Mouse (Mus musculus) spleen, postnatal 36 days (tissue): ENCODE measurements around the gene Rapgef4.

ENCODE experiments used
- DNase-seq, 2 experiments: peaks; one replicate each; pipeline ENCODE4 v3.0.0; 2022; ENCODE audit warnings: low spot score in 2 of 2, mixed read lengths in 1 of 2

Rapgef4 gene

GRCm38 (mm10) chr2:72269651-72270341, 288.8 kb downstream of the Rapgef4 start:
- no peak for DNase-seq

GRCm38 (mm10) chr2:72278247-72278873, 297.3 kb downstream of the Rapgef4 start:
- DNase-seq, result no peak

GRCm38 (mm10) chr2:72280524-72280923, 299.5 kb downstream of the Rapgef4 start:
- DNase-seq, result no peak

- peak; percentile 8 to 24 for DNase-seq
These were observed 300.9 kb downstream of the Rapgef4 start for GRCm38 (mm10) chr2:72281971-72282370.

GRCm38 (mm10) chr2:72282733-72283132, 301.7 kb downstream of the Rapgef4 start:
- DNase-seq, result no peak

GRCm38 (mm10) chr2:72284689-72285088, 303.6 kb downstream of the Rapgef4 start:
- no peak for DNase-seq

- peak; percentile 57 to 60 for DNase-seq
These were observed 304.3 kb downstream of the Rapgef4 start, which contains the start of gene Map3k20 for GRCm38 (mm10) chr2:72285256-72285887. Map3k20 (plus strand) TSS chr2:72285637.

- DNase-seq, result peak in 1 of 2 experiments; percentile 15
These were observed 305.0 kb downstream of the Rapgef4 start for GRCm38 (mm10) chr2:72285888-72286661.

- DNase-seq, result peak; percentile 57 to 76
These were observed 306.1 kb downstream of the Rapgef4 start for GRCm38 (mm10) chr2:72287142-72287541.

- DNase-seq, result no peak
These were observed 308.0 kb downstream of the Rapgef4 start for GRCm38 (mm10) chr2:72288932-72289534.

GRCm38 (mm10) chr2:72291103-72291502, 310.1 kb downstream of the Rapgef4 start:
- DNase-seq, result no peak

GRCm38 (mm10) chr2:72292573-72292972, 311.5 kb downstream of the Rapgef4 start:
- DNase-seq, result no peak

- DNase-seq, result no peak
These were observed 314.0 kb downstream of the Rapgef4 start for GRCm38 (mm10) chr2:72294994-72295393.

GRCm38 (mm10) chr2:72296984-72297715, 316.1 kb downstream of the Rapgef4 start:
- no peak for DNase-seq

- DNase-seq, result no peak
These were observed 316.7 kb downstream of the Rapgef4 start for GRCm38 (mm10) chr2:72297716-72298082.

- no peak for DNase-seq
These were observed 317.4 kb downstream of the Rapgef4 start for GRCm38 (mm10) chr2:72298406-72298805.

- DNase-seq, result no peak
These were observed 320.3 kb downstream of the Rapgef4 start for GRCm38 (mm10) chr2:72301194-72301916.

- DNase-seq, result no peak
These were observed 324.7 kb downstream of the Rapgef4 start for GRCm38 (mm10) chr2:72305738-72306137.
